Mouse (Mus musculus): Measurements from ENCODE around the gene Mpp4. TPM values are rescaled to one million over a fixed set of nuclear protein-coding genes. Genes with fewer than 3 reads are reported as not detected.

The Mpp4 gene
- total RNA-seq, 2 experiments from 2014 or later = 1.6 to 1.7 TPM

DNA sequence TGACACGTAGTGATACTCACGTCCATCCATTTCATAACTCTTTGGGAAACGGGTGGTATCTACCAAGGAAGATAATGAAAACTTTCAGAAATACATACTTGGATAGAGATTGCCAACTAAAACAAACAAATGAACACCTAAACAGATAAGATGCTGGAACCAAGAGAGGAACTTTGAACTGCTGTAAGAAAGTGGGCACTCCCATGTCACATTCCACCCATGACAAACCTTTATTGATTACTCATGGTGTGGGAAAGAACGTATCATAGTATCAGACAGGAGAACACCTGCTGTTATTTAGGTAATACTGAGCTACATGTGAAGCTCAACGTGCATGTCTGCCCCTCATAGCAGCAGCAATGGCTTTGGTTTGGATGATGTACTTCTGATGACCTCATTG lies 37.6 kb downstream of the Mpp4 start:
- intact Hi-C loops (cut with DNase I) = no loop called here
- TF ChIP-seq CTCF (IDR thresholded peaks at IDR 0.05) = no peak
- no peak for DNase-seq (ENCODE audit: extremely low spot score in 1 of 2, low spot score in 2 of 2)
- Histone ChIP-seq H3K27ac (no peak overlapping the region), H3K4me3 (no peak overlapping the region)

- DNase-seq (ENCODE audit: extremely low spot score in 1 of 2, low spot score in 2 of 2) = peak; percentile 93 to 94
- intact Hi-C loops (cut with DNase I) = loop anchor here (2.0 to 10.0 kb wide), 5 partner anchors 43 to 205 kb away; partner anchors contain the start of genes Als2, Mpp4, Stradb and Trak2
Measured at GRCm38 (mm10) chr1:59119720-59120457, 43.3 kb downstream of the Mpp4 start, which contains the start of gene Tmem237. Tmem237 (minus strand) TSS chr1:59120408.

DNA sequence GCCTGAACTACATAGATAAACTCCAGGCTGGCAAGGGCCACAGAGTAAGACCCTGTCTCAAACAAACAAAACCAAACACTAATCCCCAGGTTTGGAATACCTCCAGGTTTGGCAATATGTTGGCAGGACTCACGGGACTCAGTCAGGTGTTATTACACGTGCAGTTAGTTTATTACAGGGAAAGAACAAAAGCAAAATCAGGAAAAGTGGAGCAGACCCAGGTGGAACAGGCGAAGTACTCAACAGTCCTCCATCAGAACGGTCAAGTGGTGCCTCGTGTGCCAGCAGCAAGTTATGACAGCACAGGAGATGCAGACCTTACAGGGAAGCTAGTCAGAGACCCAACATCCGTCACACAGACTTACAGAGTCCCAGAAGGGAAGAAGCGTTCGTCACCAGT lies 52.7 kb downstream of the Mpp4 start:
- TF ChIP-seq CTCF (IDR thresholded peaks at IDR 0.05) = no peak
- DNase-seq (ENCODE audit: extremely low spot score in 1 of 2, low spot score in 2 of 2) = no peak
- no peak overlapping the region for H3K4me3 ChIP-seq
- H3K27ac ChIP-seq = no peak overlapping the region
- intact Hi-C loops (cut with DNase I) = loop anchor here (10.0 kb wide), 1 partner anchor 196 kb away; no protein-coding TSS in a partner anchor

More at GRCm38 (mm10) chr1:59119720-59120457, 43.3 kb downstream of the Mpp4 start, which contains the start of gene Tmem237:
- peak within 1 kb of the TSS; percentile 93 for H3K4me3 ChIP-seq
- peak within 1 kb of the TSS; percentile 93 for H3K27ac ChIP-seq
- TF ChIP-seq CTCF (IDR thresholded peaks at IDR 0.05) = no peak

GRCm38 (mm10) chr1:59102071-59102470 lies 61.1 kb downstream of the Mpp4 start:
- TF ChIP-seq CTCF (IDR thresholded peaks at IDR 0.05) = no peak
- no peak overlapping the region for H3K27ac ChIP-seq
- H3K4me3 ChIP-seq = no peak overlapping the region
- intact Hi-C loops (cut with DNase I) = no loop called here
- no peak for DNase-seq (ENCODE audit: extremely low spot score in 1 of 2, low spot score in 2 of 2)

DNA sequence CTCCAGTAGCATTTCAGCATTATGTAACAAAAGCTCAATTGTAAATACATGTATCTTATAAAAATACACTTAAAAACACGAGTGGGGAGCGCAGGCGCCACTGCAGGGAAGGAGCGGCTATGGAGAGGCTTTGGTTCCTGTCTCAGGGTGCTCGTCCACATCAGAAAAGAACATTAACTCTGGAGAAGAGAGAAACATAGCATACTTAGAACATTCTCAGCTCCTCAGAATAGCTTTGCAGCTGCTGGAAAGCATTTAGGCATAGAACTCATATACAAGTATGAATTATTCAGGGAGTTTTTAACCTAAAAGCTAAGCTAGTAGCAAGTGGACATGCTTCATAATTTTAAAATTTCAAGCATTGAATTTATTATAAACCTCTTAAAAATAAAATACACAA lies 62.2 kb downstream of the Mpp4 start:
- intact Hi-C loops (cut with DNase I) = no loop called here
- 0 out of 2 replicates have a peak overlapping the region, but pooled peaks have one; percentile 26 for H3K27ac ChIP-seq
- TF ChIP-seq CTCF (IDR thresholded peaks at IDR 0.05) = no peak
- H3K4me3 ChIP-seq = no peak overlapping the region
- no peak for DNase-seq (ENCODE audit: extremely low spot score in 1 of 2, low spot score in 2 of 2)

- intact Hi-C loops (cut with DNase I) = no loop called here
- TF ChIP-seq CTCF (IDR thresholded peaks at IDR 0.05) = no peak
Measured at GRCm38 (mm10) chr1:59094705-59095104, 68.5 kb downstream of the Mpp4 start, which contains the start of gene C2cd6. C2cd6 (minus strand) TSS chr1:59094900.

More at GRCm38 (mm10) chr1:59094705-59095104, 68.5 kb downstream of the Mpp4 start, which contains the start of gene C2cd6:
- H3K4me3 ChIP-seq = no peak within 1 kb of the TSS
- no peak for DNase-seq (ENCODE audit: extremely low spot score in 1 of 2, low spot score in 2 of 2)
- no peak within 1 kb of the TSS for H3K27ac ChIP-seq

Other genes starting within 250 kb of the Mpp4 start
- 100 to 1,000 TPM; 134 to 136 TPM for gene Trak2, start 190.0 kb downstream of the Mpp4 start, total RNA-seq (2021)
- gene Stradb, start 189.9 kb downstream of the Mpp4 start, total RNA-seq (2021) = 10 to 100 TPM; 59.3 to 59.6 TPM
- not detected for gene C2cd6, start 68.5 kb downstream of the Mpp4 start, total RNA-seq (2021)
- gene Tmem237, start 43.0 kb downstream of the Mpp4 start, total RNA-seq (2021) = 10 to 100 TPM; 30.8 to 31.9 TPM
- gene Als2, start 73.8 kb upstream of the Mpp4 start, total RNA-seq (2021) = 10 to 100 TPM; 35.1 to 37.5 TPM
- gene Cdk15, start 93.5 kb upstream of the Mpp4 start, total RNA-seq (2021) = under 1 TPM; 0.58 to 0.68 TPM

All from left cerebral cortex, adult 2 months (tissue).